Mouse (Mus musculus) cortical plate, adult 2 months (tissue): ENCODE results near the gene Vmn1r1.

Experiments
- CTCF ChIP-seq: fragments of 200-500 bp; IDR thresholded peaks from 2 replicates; pipeline ENCODE4 v1.5.1; 2011; ENCODE audit warnings: mild to moderate bottlenecking, control low read depth, low read length; ENCODE audit not compliant: insufficient read depth; ENCODE audit errors: extremely low read depth
- POLR2A ChIP-seq: fragments of 200-500 bp; IDR thresholded peaks from 2 replicates; pipeline ENCODE4 v1.6.1; 2011; ENCODE audit warnings: mild to moderate bottlenecking, low read length, control low read depth; ENCODE audit not compliant: insufficient read depth; ENCODE audit errors: extremely low read depth

- TF ChIP-seq CTCF (peak; percentile 50), POLR2A (no peak)
These were observed 48.5 kb downstream of the Vmn1r1 start for GRCm38 (mm10) chr1:182115651-182116408.
